Mouse (Mus musculus): ENCODE measurements around the gene Cd6. TPM values are rescaled to one million over a fixed set of nuclear protein-coding genes. Genes with fewer than 3 reads are reported as not detected.

Gene Cd6
- polyA plus RNA-seq, 1 experiment from 2014 or later = 0.19 TPM

DNA sequence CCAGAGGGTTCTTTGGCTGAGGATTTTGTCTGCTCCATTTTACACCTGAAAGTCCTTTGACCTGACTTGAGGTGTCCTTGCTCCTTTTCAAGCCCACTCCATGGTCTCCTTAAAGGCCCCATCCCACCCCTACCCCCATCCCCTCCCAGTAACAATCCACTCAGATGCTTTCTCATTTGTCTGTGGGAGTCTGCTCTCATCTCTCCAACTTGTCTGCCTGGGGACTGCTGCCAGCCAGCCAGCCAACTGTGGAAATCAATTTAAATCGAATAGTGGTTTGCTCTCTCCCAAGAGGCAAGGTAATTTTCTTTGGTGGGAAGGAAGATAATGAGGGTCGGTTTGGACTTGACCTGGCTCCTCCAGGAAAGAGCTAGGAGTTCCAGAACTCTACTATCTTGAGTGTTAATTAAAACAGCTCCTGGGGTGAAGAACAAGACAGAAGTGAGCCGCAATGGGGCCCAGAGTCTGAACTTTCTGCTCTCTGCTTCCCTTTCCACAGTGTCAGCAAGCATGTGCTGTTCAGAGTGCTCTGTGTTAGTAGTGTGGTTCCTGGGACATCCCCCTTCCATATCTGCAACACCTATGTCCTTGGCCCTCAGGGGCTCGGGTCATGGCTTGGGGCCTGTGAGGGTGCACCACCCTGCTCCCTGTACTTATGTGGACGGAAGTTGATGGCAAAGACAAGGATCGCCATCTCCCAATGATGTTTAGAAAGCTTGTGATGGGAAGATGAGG, 61.0 kb downstream of the Cd6 start:
- Histone ChIP-seq H3K27me3 (replicated peaks) (no peaks in the 10 kb centered on the region), H3K9me3 (no peaks in the 10 kb centered on the region), H3K27ac (0 out of 2 replicates have a peak overlapping the region, but pooled peaks have one; percentile 38), H3K36me3 (replicated peaks) (no peaks in the 10 kb centered on the region), H3K4me3 (no peak overlapping the region), H3K9ac (no peak overlapping the region), H3K4me2 (no peak overlapping the region), H3K4me1 (peaks cover 8% of the 10 kb centered on the region; the same call in 1 of the 2 replicates)
- WGBS = 55% methylated on average over 6 of the region's 6 CpGs
- ATAC-seq (replicated peaks) = peak; percentile 53

DNA sequence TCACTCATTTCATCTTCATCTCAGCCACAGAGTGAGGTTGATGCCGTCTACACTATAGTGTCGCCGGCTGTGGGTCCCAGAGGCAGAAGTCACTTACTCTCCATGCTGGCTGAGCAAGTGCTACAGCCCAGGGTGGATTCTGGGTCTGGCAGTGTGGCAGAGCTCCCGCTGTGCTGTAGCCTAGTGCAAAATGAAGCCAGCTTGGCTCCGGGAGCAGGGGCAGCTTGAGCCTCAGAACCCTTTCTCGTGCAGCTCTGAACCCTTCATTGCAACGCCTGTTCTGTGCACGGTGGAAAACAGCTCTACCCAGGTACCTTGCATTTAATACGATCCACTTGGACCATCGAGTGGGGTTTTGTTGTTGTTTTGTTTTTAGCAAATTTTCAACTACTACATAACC, 62.2 kb downstream of the Cd6 start:
- Histone ChIP-seq H3K4me1 (peaks cover 8% of the 10 kb centered on the region; the same call in 1 of the 2 replicates), H3K4me3 (no peak overlapping the region), H3K36me3 (replicated peaks) (no peaks in the 10 kb centered on the region), H3K27ac (no peak overlapping the region), H3K27me3 (replicated peaks) (no peaks in the 10 kb centered on the region), H3K9ac (no peak overlapping the region), H3K9me3 (no peaks in the 10 kb centered on the region), H3K4me2 (no peak overlapping the region)
- ATAC-seq (replicated peaks) = no peak
- WGBS = 83% methylated on average over 10 of the region's 10 CpGs

DNA sequence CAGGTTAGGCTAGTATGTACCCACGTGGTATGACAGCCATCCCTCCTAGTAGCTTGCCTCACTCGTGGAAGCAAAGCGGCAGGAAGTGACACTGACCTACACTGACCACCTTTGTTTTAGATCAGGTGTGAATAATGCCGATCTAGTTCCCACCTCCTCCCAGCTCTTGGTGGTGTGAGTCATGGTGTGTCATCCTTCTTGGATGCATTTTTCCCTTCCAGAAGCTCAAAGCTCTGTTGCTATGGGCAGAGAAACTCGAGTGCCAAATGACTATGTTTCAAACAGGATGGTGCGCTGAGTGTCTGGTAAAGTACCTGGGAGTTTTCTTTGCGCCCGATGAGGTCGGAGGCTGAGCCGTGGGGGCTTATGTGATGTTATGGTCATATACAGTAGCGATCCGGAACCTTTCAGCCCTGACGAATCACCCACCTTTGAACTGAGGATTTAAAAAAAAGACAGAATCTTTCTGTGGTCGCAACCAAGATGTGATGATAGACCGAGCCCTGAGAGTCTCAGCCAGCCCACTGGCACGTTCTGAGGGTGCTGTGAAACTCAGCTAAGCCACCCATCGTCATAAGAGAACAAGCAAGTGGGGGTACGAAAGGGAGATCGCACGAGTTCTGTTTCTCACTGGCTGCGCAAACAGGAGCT, 66.4 kb downstream of the Cd6 start:
- H3K9me3 ChIP-seq = no peaks in the 10 kb centered on the region
- no peak for ATAC-seq (replicated peaks)
- WGBS = 85% methylated on average over 21 of the region's 21 CpGs

DNA sequence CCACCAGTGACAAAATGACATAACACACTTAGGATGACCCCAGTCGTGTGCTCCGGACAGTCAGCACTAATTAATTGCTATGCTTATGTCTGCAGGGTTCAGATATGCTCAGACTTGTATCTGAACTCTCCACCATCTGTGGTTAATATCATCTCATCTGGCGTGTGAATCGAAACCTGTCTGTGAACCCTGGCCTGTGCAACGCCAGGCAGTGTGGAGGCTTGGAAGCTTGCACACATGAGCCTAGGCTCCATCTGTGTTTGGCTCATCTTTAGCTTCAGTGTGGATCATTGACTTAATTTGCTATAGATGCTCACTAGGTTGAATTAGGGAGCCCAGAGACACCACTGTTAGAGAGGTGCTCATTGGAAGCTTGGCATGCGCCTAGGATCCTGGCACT, 67.4 kb downstream of the Cd6 start:
- H3K4me1 ChIP-seq = no peaks in the 10 kb centered on the region
- no peak for ATAC-seq (replicated peaks)
- H3K4me2 ChIP-seq = no peak overlapping the region
- H3K27ac ChIP-seq = no peak overlapping the region
- no peaks in the 10 kb centered on the region for H3K9me3 ChIP-seq
- no peak overlapping the region for H3K4me3 ChIP-seq
- 92% methylated on average over 6 of the region's 6 CpGs for WGBS
- H3K36me3 ChIP-seq (replicated peaks) = no peaks in the 10 kb centered on the region
- no peak overlapping the region for H3K9ac ChIP-seq
- H3K27me3 ChIP-seq (replicated peaks) = no peaks in the 10 kb centered on the region

More for the DNA sequence above, 66.4 kb downstream of the Cd6 start:
- Histone ChIP-seq H3K36me3 (replicated peaks) (no peaks in the 10 kb centered on the region), H3K27me3 (replicated peaks) (no peaks in the 10 kb centered on the region), H3K9ac (no peak overlapping the region), H3K4me1 (no peaks in the 10 kb centered on the region), H3K27ac (no peak overlapping the region), H3K4me2 (no peak overlapping the region), H3K4me3 (no peak overlapping the region)

DNA sequence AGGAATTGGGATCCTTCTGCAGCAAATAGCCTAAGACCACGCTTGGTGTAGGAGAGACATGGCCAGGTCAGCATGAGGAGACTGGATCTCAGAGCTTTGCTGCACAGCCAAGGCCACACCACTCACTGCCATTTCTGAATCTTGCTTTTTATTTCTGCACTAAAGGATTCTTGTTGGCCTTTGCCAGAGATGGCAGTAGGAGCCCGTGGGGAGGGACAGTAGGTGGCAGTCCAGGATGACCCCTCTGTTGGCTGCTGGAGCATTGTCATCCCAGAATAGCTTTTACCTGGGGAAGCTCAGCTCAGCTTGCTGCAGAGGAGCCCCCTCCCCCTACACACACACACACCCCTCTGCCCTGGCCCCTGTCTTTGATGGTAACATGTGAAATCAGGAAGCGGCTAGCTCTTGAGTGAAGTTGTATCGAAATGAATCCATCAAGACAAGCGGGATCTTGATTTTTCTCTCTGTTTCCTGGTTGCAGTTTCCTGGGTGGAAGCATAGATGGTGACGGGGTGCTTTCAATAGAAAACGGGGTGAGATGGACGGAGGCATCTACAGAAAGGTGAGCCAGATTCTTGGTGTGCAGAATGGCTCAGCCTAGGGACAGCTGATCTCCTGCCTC, 68.0 kb downstream of the Cd6 start:
- H3K9me3 ChIP-seq = no peaks in the 10 kb centered on the region
- H3K36me3 ChIP-seq (replicated peaks) = no peaks in the 10 kb centered on the region
- H3K4me3 ChIP-seq = no peak overlapping the region
- WGBS = 86% methylated on average over 8 of the region's 8 CpGs
- no peak overlapping the region for H3K9ac ChIP-seq
- H3K27me3 ChIP-seq (replicated peaks) = no peaks in the 10 kb centered on the region
- H3K4me1 ChIP-seq = no peaks in the 10 kb centered on the region
- no peak for ATAC-seq (replicated peaks)
- H3K27ac ChIP-seq = no peak overlapping the region
- no peak overlapping the region for H3K4me2 ChIP-seq

DNA sequence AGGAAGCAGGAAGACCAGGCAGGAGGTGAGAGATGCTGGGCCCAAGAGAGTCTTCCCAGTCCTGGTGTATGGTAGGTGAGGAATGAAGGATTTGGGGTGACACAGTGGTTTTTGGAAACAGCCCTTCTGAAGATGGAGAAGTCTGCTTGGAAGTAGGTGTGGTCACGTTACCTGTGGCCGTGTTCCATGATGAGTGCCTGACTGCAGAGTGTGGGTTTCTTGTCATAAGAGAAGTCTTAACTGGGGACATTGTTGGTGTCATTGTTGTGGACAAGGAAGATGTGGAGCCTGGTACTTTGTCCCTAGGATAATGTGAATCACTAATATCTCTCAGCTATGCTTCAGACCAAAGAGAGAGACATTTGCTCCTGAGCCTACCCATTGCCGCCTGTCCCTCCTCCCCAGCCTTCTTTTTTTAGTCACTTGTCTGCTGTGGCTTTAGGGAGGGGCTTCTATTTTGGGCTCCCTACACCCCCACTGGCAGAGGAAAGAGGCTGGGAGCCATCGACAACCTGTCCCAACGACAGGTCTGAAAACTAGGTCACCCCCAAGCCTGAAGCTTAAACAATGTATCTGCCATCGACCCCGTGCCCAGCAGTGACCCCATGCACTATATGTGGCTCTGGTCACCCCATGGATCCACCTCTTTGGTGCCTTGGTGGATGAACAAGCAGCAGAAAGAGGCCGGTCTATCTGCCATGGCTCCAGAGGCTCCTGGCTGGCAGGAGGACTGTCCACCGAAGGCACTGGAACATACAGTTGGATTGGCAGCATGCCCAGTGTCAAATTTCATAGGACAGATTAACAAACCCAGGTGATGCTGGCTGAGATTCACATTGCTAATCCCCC, 69.7 kb downstream of the Cd6 start:
- Histone ChIP-seq H3K27me3 (replicated peaks) (no peaks in the 10 kb centered on the region), H3K4me2 (no peak overlapping the region), H3K4me1 (no peaks in the 10 kb centered on the region), H3K4me3 (no peak overlapping the region), H3K9ac (no peak overlapping the region), H3K9me3 (no peaks in the 10 kb centered on the region), H3K27ac (no peak overlapping the region), H3K36me3 (replicated peaks) (no peaks in the 10 kb centered on the region)
- no peak for ATAC-seq (replicated peaks)
- WGBS = 89% methylated on average over 9 of the region's 9 CpGs

DNA sequence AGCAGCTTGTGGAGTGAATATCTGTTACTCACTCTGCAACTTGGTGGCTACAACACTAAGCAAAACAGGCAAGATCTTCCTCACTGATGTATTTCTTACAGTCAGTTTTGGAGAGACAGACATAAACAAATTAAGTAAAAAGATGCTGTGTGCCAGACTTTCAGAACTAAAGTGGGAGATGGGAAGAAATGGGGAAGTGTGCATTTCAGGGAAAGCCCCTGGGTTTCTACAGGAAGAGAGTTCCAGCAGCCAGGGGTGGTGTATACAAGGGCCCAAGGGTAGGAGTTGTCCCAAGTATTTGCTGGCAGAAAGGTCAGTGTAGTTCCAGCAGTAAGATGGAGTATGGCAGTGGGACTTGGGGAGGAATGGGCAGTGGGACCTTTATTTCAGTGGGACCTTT, 70.3 kb downstream of the Cd6 start:
- no peaks in the 10 kb centered on the region for H3K36me3 ChIP-seq (replicated peaks)
- H3K4me3 ChIP-seq = no peak overlapping the region
- no peaks in the 10 kb centered on the region for H3K4me1 ChIP-seq
- no peaks in the 10 kb centered on the region for H3K9me3 ChIP-seq
- H3K27ac ChIP-seq = no peak overlapping the region
- H3K27me3 ChIP-seq (replicated peaks) = no peaks in the 10 kb centered on the region
- no peak overlapping the region for H3K9ac ChIP-seq
- ATAC-seq (replicated peaks) = no peak
- no peak overlapping the region for H3K4me2 ChIP-seq

DNA sequence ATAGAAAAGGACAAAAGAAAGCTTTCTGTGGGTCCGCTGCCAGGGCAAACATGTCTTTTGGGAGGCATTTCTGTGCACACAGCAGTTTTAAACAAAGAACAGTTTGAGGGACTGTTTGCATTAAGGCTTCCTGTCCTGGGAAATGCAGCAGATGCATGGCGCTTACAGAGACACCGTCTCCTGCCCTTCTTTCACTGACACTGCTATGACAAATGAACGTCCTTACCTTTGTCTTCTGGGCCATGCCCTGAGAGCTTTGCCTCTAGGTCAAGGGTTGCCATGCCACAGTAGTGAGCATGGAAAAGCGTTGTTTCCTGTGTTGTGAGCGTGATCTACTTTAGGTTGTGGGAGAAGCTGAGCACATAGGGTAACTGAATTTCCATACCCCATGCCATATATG, 71.2 kb downstream of the Cd6 start:
- H3K9me3 ChIP-seq = no peaks in the 10 kb centered on the region
- 71% methylated on average over 6 of the region's 6 CpGs for WGBS
- H3K36me3 ChIP-seq (replicated peaks) = no peaks in the 10 kb centered on the region
- no peak for ATAC-seq (replicated peaks)
- no peak overlapping the region for H3K4me3 ChIP-seq
- H3K27ac ChIP-seq = no peak overlapping the region
- no peak overlapping the region for H3K4me2 ChIP-seq
- no peak overlapping the region for H3K9ac ChIP-seq
- no peaks in the 10 kb centered on the region for H3K4me1 ChIP-seq
- H3K27me3 ChIP-seq (replicated peaks) = no peaks in the 10 kb centered on the region

DNA sequence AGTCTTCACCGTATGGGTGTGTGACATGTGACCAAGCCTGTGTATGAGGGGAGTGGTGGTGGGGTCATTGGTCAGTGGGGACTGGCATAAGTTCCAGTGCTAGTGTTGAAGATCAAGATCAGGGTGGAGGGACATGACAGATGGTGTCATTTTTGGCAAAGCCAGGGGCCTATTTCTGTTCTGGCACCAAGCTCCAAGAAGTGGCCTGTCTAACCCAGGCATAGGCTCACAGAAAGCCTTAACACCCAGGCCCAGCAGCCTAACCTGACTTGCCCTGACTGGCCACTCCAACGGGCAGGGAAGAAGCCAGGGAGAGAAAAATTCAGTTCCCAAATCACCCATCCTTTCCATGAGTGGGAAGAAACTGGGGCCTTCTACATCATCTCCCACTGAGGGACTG, 72.3 kb downstream of the Cd6 start:
- WGBS = 78% methylated on average over 2 of the region's 2 CpGs
- Histone ChIP-seq H3K27ac (no peak overlapping the region), H3K27me3 (replicated peaks) (no peaks in the 10 kb centered on the region), H3K9ac (no peak overlapping the region), H3K36me3 (replicated peaks) (no peaks in the 10 kb centered on the region), H3K4me1 (no peaks in the 10 kb centered on the region), H3K9me3 (no peaks in the 10 kb centered on the region), H3K4me3 (no peak overlapping the region), H3K4me2 (no peak overlapping the region)
- no peak for ATAC-seq (replicated peaks)

DNA sequence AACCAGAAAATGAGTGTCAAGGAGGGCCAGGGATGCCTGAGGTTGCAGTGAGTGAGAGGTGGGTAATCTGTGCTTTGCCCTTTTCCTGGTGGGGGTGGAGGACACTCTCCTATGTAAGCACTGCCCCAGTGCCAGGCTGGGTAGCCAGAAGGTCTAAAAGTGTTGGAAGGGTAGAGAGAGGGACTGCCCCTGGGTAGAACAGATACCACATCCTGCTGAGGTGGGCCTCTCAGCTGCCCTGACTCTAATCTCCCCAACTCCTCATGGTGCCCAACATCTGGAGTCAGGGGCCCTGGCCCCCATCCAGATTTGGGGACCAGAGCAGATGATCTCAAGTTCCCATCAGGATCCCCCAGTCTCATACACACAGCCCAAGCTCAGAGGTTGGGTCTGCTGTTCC, 72.7 kb downstream of the Cd6 start:
- Histone ChIP-seq H3K27ac (no peak overlapping the region), H3K9ac (no peak overlapping the region), H3K4me1 (no peaks in the 10 kb centered on the region), H3K9me3 (no peaks in the 10 kb centered on the region), H3K4me2 (no peak overlapping the region), H3K4me3 (no peak overlapping the region), H3K27me3 (replicated peaks) (no peaks in the 10 kb centered on the region), H3K36me3 (replicated peaks) (no peaks in the 10 kb centered on the region)
- no peak for ATAC-seq (replicated peaks)

DNA sequence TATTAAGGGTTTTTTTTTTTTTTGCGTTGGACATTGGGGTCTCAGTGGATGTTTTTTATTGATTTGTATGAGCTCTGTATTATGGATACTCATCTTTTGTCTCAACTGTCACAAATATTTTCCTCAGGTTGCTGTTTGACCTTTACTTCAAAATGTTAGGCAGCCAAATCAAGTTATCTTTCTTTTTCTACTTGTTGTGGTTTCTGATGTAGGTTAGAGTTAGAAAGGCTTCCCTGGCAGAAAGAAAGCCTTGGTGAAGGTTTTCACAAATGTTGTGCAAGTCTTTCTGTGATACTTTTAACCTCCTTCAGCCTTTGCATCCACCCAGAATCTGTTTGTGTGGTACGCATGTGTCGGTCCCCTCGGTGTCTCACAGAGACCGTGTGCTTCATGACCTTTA, 77.2 kb downstream of the Cd6 start:
- Histone ChIP-seq H3K4me1 (peaks cover 5% of the 10 kb centered on the region; the same call in 1 of the 2 replicates), H3K9me3 (no peaks in the 10 kb centered on the region), H3K27me3 (replicated peaks) (no peaks in the 10 kb centered on the region), H3K27ac (no peak overlapping the region), H3K36me3 (replicated peaks) (no peaks in the 10 kb centered on the region), H3K4me3 (no peak overlapping the region), H3K4me2 (no peak overlapping the region), H3K9ac (no peak overlapping the region)
- WGBS = 93% methylated on average over 5 of the region's 5 CpGs
- ATAC-seq (replicated peaks) = no peak

DNA sequence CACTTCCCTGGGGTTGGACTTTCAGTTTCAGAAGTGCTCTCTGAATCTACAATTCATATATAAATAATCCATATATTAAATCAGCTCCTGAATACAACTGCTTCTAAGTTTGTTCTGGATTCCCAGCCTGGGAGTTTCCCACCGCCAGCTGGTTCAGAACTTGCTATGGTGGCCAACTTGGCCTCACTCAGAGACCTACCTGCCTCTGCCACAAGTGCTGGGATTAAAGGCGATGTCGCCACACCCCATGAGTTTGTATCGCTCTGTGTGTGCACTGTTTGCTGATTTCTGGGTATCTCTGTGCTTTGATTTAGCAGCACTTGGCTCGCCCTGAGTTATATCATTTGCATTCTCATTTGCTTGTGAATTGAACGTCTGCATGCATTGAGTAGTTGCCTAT, 77.8 kb downstream of the Cd6 start:
- Histone ChIP-seq H3K4me1 (peaks cover 5% of the 10 kb centered on the region; the same call in 1 of the 2 replicates), H3K4me3 (no peak overlapping the region), H3K9me3 (no peaks in the 10 kb centered on the region), H3K4me2 (no peak overlapping the region), H3K27me3 (replicated peaks) (no peaks in the 10 kb centered on the region), H3K27ac (no peak overlapping the region), H3K36me3 (replicated peaks) (no peaks in the 10 kb centered on the region), H3K9ac (no peak overlapping the region)
- WGBS = 92% methylated on average over 6 of the region's 6 CpGs
- ATAC-seq (replicated peaks) = no peak
